Comparison of ENCODE assay signal across 7 mouse cellular contexts in the genomic region with DNA sequence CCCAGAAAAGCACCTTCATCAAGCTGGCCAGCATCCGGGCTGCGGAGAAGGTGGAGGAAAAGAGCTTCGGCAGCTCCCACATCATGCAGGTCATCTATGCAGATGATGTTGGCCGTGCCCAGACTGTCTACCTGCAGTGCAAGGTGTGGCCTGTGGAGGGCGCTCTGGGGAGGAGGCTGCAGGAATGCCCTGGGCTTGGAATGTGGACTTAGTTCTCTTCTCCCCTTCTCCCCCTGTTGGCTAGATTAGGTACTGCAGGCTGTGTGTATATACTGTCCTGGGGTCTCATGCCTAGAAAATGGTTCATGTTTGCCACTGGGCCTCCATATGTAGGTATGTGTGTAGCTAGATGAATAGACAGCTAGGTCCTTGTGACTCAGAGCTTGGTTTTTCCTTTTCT. TPM values are rescaled to one million over a fixed set of nuclear protein-coding genes. Genes with fewer than 3 reads are reported as not detected.
A peak's percentile ranks its signal among the peaks of the same experiment; 100 is the strongest.
DNase-seq lines count a peak whose midpoint lies in the region; ATAC-seq lines count a peak whose summit lies in the region.

No protein-coding gene starts in this region.

- peak; percentile 29 to 37 for DNase-seq in layer of hippocampus, postnatal 10 days (ENCODE audit: low spot score in 2 of 2)
- DNase-seq in layer of hippocampus, adult 9-11 months = no peak
- DNase-seq in CD8-positive naive resting alpha-beta T cell, adult 2 months (ENCODE audit: low read depth in 2 of 2, low spot score in 2 of 2) = peak; percentile 51 to 55
- peak; percentile 97 for DNase-seq in R1 (ENCODE audit: low read depth, low spot score)
- no peak for DNase-seq in right cerebral cortex, adult 18-20 months

- ATAC-seq in megakaryocyte-erythroid progenitor cell, adult 5-6 weeks (replicated peaks; ENCODE audit: low FRiP score, low TSS enrichment, poor library complexity, severe bottlenecking) = peak; percentile 16; the same call in 1 of the 2 replicates
- no peak for ATAC-seq in activated CD4-positive, CD25-positive, alpha-beta regulatory T cell, adult 4 months

RNA-seq across cellular contexts. Expression of gene Polr2j, which starts 11.9 kb away (rescaled TPM):
- total RNA-seq in layer of hippocampus, postnatal 10 days (2021) = 10 to 100 TPM; 63.5 to 92.7 TPM
- 227 and 248 TPM in 2 replicates for total RNA-seq in megakaryocyte-erythroid progenitor cell, adult 5-6 weeks (2014; fragmentation: Nextera tagmentation)
- total RNA-seq in megakaryocyte-erythroid progenitor cell, adult 5-6 weeks (2017) = 163 and 177 TPM in 2 replicates
- 100 to 1,000 TPM; 124 to 138 TPM for polyA plus RNA-seq in activated CD4-positive, CD25-positive, alpha-beta regulatory T cell, adult 4 months (2017; shearing (Covaris generic))

RNA-seq across cellular contexts. Expression of gene Rasa4, which starts 20.8 kb away (rescaled TPM):
- total RNA-seq in layer of hippocampus, postnatal 10 days (2021) = 1 to 10 TPM; 4.3 to 8.5 TPM
- total RNA-seq in megakaryocyte-erythroid progenitor cell, adult 5-6 weeks (2014; fragmentation: Nextera tagmentation) = 3.9 and 5.2 TPM in 2 replicates
- total RNA-seq in megakaryocyte-erythroid progenitor cell, adult 5-6 weeks (2017) = 1.7 and 2.1 TPM in 2 replicates
- 1 to 10 TPM; 1.8 to 2.2 TPM for polyA plus RNA-seq in activated CD4-positive, CD25-positive, alpha-beta regulatory T cell, adult 4 months (2017; shearing (Covaris generic))

RNA-seq across cellular contexts. Expression of gene Lrwd1, which starts 31.4 kb away (rescaled TPM):
- total RNA-seq in layer of hippocampus, postnatal 10 days (2021) = 10 to 100 TPM; 15.9 to 16.5 TPM
- total RNA-seq in megakaryocyte-erythroid progenitor cell, adult 5-6 weeks (2014; fragmentation: Nextera tagmentation) = 64.7 and 67.4 TPM in 2 replicates
- total RNA-seq in megakaryocyte-erythroid progenitor cell, adult 5-6 weeks (2017) = 47.7 and 49.6 TPM in 2 replicates
- polyA plus RNA-seq in activated CD4-positive, CD25-positive, alpha-beta regulatory T cell, adult 4 months (2017; shearing (Covaris generic)) = 10 to 100 TPM; 31.7 to 35.3 TPM

RNA-seq across cellular contexts. Expression of gene Alkbh4, which starts 31.4 kb away (rescaled TPM):
- 10 to 100 TPM; 10.0 to 10.7 TPM for total RNA-seq in layer of hippocampus, postnatal 10 days (2021)
- total RNA-seq in megakaryocyte-erythroid progenitor cell, adult 5-6 weeks (2014; fragmentation: Nextera tagmentation) = 12.1 and 19.2 TPM in 2 replicates
- 8.1 and 8.5 TPM in 2 replicates for total RNA-seq in megakaryocyte-erythroid progenitor cell, adult 5-6 weeks (2017)
- polyA plus RNA-seq in activated CD4-positive, CD25-positive, alpha-beta regulatory T cell, adult 4 months (2017; shearing (Covaris generic)) = 10 to 100 TPM; 49.3 to 56.2 TPM

RNA-seq across cellular contexts. Expression of gene Upk3bl, which starts 50.2 kb away (rescaled TPM):
- not detected for total RNA-seq in layer of hippocampus, postnatal 10 days (2021)
- not detected in 2 replicates for total RNA-seq in megakaryocyte-erythroid progenitor cell, adult 5-6 weeks (2014; fragmentation: Nextera tagmentation)
- total RNA-seq in megakaryocyte-erythroid progenitor cell, adult 5-6 weeks (2017) = not detected in 2 replicates
- not detected for polyA plus RNA-seq in activated CD4-positive, CD25-positive, alpha-beta regulatory T cell, adult 4 months (2017; shearing (Covaris generic))

Comparison
In these comparisons a context has a peak if more than half of its experiments do, and no peak if none do; other contexts are left out.
1. DNase-seq: peak in layer of hippocampus, postnatal 10 days (2 of 2), CD8-positive naive resting alpha-beta T cell, adult 2 months (2 of 2) and R1 (single experiment); none in layer of hippocampus, adult 9-11 months (single experiment) and right cerebral cortex, adult 18-20 months (single experiment).